9 mouse cellular contexts compared by ENCODE assay signal in the genomic region with DNA sequence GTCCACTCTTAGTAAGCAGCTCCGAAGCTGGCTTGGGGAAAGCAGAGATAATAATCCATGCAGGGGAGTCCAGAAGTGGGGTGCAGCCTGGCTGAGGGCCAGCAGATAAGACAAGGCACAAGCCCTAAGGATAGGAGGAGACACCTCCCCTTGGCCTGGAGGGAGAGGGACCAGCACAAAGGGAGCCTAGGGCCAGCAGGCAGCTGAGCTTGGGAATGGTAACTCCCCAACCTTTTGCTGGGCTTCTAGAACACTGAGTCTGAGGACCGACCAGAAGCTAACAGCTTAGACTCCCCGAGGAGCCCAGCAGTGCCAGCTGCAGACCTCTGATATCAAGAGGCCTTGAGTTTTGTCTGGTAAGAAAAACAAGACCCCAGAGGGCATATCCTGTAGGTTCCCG.
DNase-seq lines count a peak whose midpoint lies in the region; ATAC-seq lines count a peak whose summit lies in the region.
"Had no signal": no experiment of that assay in that cellular context is flagged by ENCODE, and none has a peak within 500 bp of the region (broad histone marks: within the 10 kb centered on the region; RNA-seq: fewer than 3 reads in every experiment).

No protein-coding gene starts in this region.

- no peak overlapping the region for H3K4me2 ChIP-seq in heart, embryonic 15.5 days
- no peak overlapping the region for H3K4me2 ChIP-seq in forebrain, embryonic 11.5 days (ENCODE audit: low read depth, low read length, severe bottlenecking)
- H3K4me2 ChIP-seq in liver, embryonic 11.5 days: no peak overlapping the region
- no peak overlapping the region for H3K4me2 ChIP-seq in midbrain, embryonic 15.5 days

- peaks cover 45% of the 10 kb centered on the region for H3K4me1 ChIP-seq in heart, embryonic 15.5 days (replicated peaks)
- H3K4me1 ChIP-seq in forebrain, embryonic 11.5 days (replicated peaks; ENCODE audit: control insufficient read depth, insufficient read depth, low read length): peaks cover 55% of the 10 kb centered on the region
- H3K4me1 ChIP-seq in liver, embryonic 11.5 days (replicated peaks; ENCODE audit: control insufficient read depth, insufficient read depth, low read length): peaks cover 39% of the 10 kb centered on the region
- H3K4me1 ChIP-seq in midbrain, embryonic 15.5 days: peaks cover 82% of the 10 kb centered on the region

- H3K36me3 ChIP-seq in heart, embryonic 15.5 days: no peaks in the 10 kb centered on the region
- H3K36me3 ChIP-seq in forebrain, embryonic 11.5 days (ENCODE audit: control insufficient read depth, insufficient read depth, low read length): no peaks in the 10 kb centered on the region
- H3K36me3 ChIP-seq in liver, embryonic 11.5 days (ENCODE audit: control insufficient read depth, insufficient read depth, low read length): no peaks in the 10 kb centered on the region
- no peaks in the 10 kb centered on the region for H3K36me3 ChIP-seq in midbrain, embryonic 15.5 days (replicated peaks)

- no peak for ATAC-seq in heart, embryonic 15.5 days (replicated peaks; ENCODE audit: insufficient number of reproducible peaks, insufficient read depth, low FRiP score, low read depth)
- ATAC-seq in forebrain, embryonic 11.5 days (replicated peaks; ENCODE audit: low FRiP score): no peak
- ATAC-seq in liver, embryonic 11.5 days (replicated peaks; ENCODE audit: low FRiP score): peak; percentile 46
- ATAC-seq in midbrain, embryonic 15.5 days (replicated peaks): no peak
- no peak for ATAC-seq in inflammation-experienced regulatory T-cells, adult 6 months

- intact Hi-C loops in heart, postnatal 25 days (cut with DNase I): no loop called here

- H3K9ac ChIP-seq in heart, embryonic 15.5 days: no peak overlapping the region
- no peak overlapping the region for H3K9ac ChIP-seq in forebrain, embryonic 11.5 days (ENCODE audit: low read length)
- H3K9ac ChIP-seq in liver, embryonic 11.5 days (ENCODE audit: low read depth, low read length): no peak overlapping the region
- no peak overlapping the region for H3K9ac ChIP-seq in midbrain, embryonic 15.5 days

- H3K27me3 ChIP-seq in heart, embryonic 15.5 days: no peaks in the 10 kb centered on the region
- H3K27me3 ChIP-seq in forebrain, embryonic 11.5 days (ENCODE audit: control insufficient read depth, insufficient read depth, low read length): no peaks in the 10 kb centered on the region
- H3K27me3 ChIP-seq in liver, embryonic 11.5 days (replicated peaks; ENCODE audit: control insufficient read depth, insufficient read depth, low read length): no peaks in the 10 kb centered on the region
- no peaks in the 10 kb centered on the region for H3K27me3 ChIP-seq in midbrain, embryonic 15.5 days (replicated peaks)

- H3K27ac ChIP-seq in heart, embryonic 15.5 days: peak overlapping the region; percentile 4; the same call in 1 of the 2 replicates
- 0 out of 2 replicates have a peak overlapping the region, but pooled peaks have one; percentile 37 for H3K27ac ChIP-seq in forebrain, embryonic 11.5 days (ENCODE audit: low read depth, low read length)
- no peak overlapping the region for H3K27ac ChIP-seq in liver, embryonic 11.5 days (ENCODE audit: low read depth, low read length)
- H3K27ac ChIP-seq in midbrain, embryonic 15.5 days: peak overlapping the region; percentile 32

- whole genome bisulfite sequencing in heart, embryonic 15.5 days: 26% methylated on average over 4 of the region's 4 CpGs
- WGBS in forebrain, embryonic 11.5 days: 25% methylated on average over 4 of the region's 4 CpGs
- 18% methylated on average over 4 of the region's 4 CpGs for WGBS in liver, embryonic 11.5 days
- whole genome bisulfite sequencing in midbrain, embryonic 15.5 days: 23% methylated on average over 4 of the region's 4 CpGs

- DNase-seq in heart, postnatal 25 days (ENCODE audit: low spot score): no peak
- DNase-seq in forebrain, embryonic 11.5 days (ENCODE audit: low spot score): no peak
- DNase-seq in liver, embryonic 11.5 days (ENCODE audit: low spot score): no peak
- DNase-seq in layer of hippocampus, adult 9-11 months: no peak
- DNase-seq in right cerebral cortex, postnatal 14 days: no peak
- DNase-seq: cerebellum, postnatal 36 days had no signal

- no peaks in the 10 kb centered on the region for H3K9me3 ChIP-seq in heart, embryonic 15.5 days (replicated peaks)
- no peaks in the 10 kb centered on the region for H3K9me3 ChIP-seq in forebrain, embryonic 11.5 days (ENCODE audit: control insufficient read depth, low read length)
- H3K9me3 ChIP-seq in liver, embryonic 11.5 days (ENCODE audit: control insufficient read depth, low read length): no peaks in the 10 kb centered on the region
- H3K9me3 ChIP-seq in midbrain, embryonic 15.5 days: no peaks in the 10 kb centered on the region

- no peak overlapping the region for H3K4me3 ChIP-seq in heart, embryonic 15.5 days
- no peak overlapping the region for H3K4me3 ChIP-seq in forebrain, embryonic 11.5 days (ENCODE audit: low read depth, low read length)
- no peak overlapping the region for H3K4me3 ChIP-seq in liver, embryonic 11.5 days (ENCODE audit: low read depth, low read length)
- H3K4me3 ChIP-seq in midbrain, embryonic 15.5 days: no peak overlapping the region
